Mouse (Mus musculus) adipocyte (in vitro differentiated cells): Measurements from ENCODE around the gene Efcab12.
"Not testable (repeated sequence)": the region's sequence is repeated elsewhere in the genome, so short reads cannot be mapped to it uniquely, and the experiment has no call there.

Experiments used
- DNase-seq: peaks from one replicate; pipeline ENCODE4 v3.0.0-alpha.2; 2016; ENCODE audit warnings: low spot score

The Efcab12 gene

DNA sequence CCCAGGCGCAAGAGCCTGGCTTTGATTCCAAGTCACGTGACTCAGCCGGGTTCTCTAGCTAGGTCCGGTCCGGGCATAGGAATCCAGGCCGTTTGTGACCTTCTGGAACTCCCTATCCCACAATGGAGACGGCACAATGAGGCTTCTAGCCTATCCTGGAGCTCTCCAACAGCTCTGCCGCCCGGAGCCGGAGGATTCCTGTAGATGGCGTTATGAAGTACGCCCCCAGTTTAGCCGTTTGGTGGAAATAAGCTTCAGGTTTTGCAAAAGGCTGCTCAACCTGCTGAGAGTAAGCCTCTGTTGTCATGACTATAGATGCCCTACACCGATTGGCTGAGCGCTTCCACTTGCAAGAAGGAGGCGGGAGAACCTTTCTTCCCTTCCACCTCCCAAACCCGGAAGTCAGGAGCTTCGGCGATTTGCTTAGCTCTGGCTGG lies at the start of gene Efcab12:
Efcab12 (minus strand) TSS at position 252 of the 437 bp plus-strand sequence.
- no peak for DNase-seq

DNA sequence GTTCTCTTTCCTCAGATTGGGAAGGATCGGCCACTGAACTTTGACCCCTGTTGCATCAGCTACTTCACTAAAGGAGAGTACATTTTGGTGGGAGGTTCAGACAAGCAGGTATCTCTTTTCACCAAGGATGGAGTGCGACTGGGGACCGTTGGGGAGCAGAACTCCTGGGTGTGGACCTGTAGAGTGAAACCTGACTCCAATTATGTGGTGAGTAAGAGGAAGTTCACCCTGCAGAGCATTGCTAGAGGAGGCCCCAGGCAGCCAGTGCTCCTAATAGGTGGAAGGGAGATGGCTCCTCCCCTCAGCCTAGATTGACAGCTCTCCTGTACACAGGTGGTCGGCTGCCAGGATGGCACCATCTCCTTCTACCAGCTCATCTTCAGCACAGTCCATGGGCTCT lies 48.7 kb upstream of the Efcab12 start:
- DNase-seq: no peak

DNA sequence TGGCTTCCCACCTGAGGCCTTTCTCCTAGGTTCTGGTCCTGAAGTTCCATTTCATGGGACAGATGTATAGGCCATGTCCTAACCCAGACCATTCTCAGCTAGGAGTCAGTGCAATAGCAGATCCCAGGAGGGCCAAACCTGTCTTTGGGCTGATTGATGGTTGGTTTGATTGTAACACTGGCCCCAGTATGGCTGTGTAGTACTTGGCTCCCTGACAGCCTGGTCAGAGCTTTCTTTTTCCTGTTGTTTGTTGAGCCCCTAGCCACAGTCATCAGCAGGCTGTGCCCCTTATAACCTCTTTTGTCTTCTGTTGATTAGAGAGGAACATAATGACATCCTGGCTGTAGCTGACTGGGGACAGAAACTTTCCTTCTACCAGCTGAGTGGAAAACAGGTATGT lies 45.8 kb upstream of the Efcab12 start:
- peak; percentile 65 for DNase-seq

DNA sequence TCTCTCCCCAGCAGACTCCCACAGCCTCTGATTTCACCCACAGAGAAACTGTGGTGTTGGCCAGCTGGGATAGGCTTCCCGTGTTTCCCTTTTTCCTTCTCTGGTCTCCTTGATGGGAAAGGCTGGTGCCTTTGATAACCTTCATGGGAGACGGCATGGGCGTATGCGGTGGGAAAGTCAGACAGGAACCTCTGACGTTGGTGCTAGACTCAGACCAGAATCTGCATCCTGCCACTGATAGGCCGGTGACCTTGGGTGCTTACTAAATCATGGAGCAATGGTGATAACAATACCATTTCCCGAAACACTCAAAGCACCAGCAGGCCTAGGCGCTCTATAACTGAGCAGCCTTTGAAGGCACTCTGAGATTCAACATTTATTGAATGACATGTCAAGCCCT lies 42.5 kb upstream of the Efcab12 start:
- DNase-seq: no peak

DNA sequence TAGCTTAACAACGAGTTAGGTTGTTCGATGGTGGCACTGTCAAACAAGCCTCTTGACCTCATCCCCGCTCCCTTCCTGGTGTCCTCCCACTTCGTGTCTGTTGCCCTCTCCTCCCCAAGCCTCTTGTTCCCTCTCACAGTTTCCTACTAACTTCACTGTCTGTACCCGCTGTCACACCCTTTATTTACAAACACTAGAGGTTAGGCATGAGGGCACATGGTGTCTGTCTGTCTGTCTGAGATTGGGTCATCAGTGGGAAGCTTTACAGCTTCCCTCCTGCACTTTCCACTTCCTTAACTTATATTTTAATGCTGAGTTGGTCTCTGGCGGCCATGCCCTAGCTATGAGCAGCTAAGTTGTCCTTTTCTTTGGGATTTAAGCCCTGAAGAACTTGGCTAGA lies 41.5 kb upstream of the Efcab12 start:
- DNase-seq: peak; percentile 8

DNA sequence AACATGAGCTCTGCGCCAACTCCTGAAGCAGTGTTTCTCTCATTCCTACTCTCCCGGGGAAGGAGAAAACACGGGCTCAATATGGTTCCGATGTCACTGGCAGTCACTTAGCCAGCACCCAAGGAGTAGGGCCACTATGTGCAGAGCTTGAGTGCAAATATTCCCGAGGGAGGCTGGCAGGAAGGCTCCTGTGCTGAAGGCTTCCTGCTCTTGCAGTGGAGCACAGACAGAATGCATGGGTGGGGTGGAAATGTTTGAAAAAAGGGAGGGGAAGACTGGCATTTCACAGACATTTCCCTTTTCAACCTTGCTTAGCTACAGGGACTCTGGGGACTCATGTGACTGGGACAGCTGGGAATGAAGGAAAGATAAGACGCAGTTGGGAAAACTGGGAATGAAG lies 40.5 kb upstream of the Efcab12 start:
- peak; percentile 11 for DNase-seq

DNA sequence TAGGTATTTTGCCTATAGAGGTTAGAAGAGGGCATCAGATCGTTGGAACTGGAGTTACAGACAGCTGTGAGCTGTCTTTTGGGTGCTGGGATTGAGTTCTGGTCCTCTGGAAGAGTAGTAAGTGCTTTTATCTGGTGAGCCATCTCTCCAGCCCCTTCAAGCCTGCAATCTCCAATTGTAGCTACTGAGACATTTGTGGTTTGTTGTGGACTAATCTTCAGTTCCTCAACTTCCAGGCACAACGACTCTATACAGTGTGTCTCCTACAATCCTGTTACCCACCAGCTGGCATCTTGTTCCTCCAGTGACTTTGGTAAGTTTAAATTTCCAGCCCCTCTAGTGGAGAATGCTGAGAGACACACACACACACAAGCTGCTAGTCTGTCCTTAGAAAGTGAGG lies 39.0 kb upstream of the Efcab12 start:
- no peak for DNase-seq

DNA sequence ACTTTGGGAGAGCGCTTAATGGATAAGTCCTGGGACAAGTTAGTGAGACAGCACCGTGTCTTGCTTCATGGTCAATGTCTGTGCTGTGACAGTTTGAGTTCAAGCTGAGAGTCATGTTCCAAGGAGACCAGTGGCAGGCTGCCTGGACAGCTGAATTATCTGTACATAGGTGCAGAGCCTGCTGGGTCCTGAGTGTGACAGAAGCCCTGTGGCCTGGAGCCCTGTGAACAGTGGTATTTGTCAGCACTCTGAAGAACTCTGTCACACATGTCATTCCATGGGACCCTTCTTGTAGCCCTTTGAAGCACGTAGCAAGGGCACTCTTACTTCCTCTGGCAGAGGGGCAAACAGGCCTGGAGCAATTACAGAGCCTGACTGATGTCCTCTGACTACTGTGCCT lies 33.1 kb upstream of the Efcab12 start:
- DNase-seq: not testable (repeated sequence)

DNA sequence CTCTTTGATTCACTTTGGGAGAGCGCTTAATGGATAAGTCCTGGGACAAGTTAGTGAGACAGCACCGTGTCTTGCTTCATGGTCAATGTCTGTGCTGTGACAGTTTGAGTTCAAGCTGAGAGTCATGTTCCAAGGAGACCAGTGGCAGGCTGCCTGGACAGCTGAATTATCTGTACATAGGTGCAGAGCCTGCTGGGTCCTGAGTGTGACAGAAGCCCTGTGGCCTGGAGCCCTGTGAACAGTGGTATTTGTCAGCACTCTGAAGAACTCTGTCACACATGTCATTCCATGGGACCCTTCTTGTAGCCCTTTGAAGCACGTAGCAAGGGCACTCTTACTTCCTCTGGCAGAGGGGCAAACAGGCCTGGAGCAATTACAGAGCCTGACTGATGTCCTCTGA lies 28.9 kb upstream of the Efcab12 start:
- DNase-seq: not testable (repeated sequence)

DNA sequence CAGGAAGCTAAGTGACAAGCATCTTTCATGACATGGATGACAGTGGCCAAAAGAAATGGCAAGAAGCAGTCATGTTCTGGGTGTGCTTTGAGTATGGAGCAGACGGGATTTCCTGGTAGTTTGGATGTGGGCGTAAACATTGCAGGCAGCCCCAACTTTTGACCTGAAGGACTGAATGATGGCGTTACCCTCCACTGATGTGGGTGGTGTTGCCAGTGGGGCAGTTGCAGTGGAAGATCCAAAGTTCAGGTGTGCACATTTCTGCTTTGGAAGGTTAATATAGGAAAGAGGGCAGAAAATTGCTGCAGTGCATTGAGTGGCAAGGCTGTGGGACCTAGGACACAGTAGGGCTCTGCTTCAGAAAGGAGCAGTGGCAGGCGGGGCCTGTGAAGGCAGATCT lies 27.0 kb upstream of the Efcab12 start:
- no peak for DNase-seq

DNA sequence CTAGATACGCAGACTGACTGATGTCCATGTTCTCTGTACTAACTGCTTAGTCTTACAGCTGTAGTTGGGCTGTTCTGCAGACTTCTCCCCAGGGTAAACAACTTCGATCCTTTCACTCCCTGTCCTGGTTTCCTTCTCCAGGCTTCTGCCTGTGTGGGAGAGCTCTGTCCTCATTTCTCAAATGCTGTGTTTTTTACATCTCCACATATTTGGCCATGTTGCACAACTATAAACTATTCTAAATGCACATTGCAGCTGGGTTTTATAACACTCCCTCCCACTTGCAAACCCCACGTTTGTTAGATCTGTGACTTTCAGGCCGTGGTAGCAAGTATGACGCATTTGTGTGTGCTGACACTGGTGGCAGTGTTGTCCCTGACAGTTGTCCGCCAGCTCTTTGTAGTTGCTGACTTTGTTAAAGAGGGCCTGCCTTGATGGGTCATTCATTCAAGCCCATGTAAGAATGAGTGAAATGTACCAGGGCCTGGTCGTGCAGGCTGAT lies 25.2 kb upstream of the Efcab12 start:
- DNase-seq: peak; percentile 85

DNA sequence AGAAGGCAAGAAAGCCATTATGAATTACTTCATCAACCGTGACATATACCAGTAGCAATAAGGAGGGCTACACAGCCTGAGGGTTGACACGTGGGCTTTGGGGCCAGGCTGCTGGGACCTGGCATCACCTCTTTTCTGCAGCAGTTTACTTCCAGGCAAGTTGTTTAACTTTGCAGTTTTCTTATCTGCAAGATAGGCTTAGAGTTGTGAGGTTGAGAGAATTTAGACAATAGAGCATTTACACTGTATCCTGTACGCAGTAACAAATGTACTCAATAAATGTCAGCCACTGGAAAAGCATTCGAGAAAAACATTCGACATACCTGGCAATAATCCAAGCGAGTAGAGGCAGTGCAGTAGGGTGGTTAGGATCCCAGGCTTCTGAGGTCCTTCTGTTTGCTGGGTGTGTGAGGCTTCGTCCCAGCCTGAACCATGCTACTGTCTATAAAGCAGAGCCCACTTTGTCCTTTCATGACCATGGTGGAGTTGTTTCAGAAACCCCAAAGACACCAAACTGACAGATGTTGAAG lies 21.9 kb upstream of the Efcab12 start:
- DNase-seq: peak; percentile 53

DNA sequence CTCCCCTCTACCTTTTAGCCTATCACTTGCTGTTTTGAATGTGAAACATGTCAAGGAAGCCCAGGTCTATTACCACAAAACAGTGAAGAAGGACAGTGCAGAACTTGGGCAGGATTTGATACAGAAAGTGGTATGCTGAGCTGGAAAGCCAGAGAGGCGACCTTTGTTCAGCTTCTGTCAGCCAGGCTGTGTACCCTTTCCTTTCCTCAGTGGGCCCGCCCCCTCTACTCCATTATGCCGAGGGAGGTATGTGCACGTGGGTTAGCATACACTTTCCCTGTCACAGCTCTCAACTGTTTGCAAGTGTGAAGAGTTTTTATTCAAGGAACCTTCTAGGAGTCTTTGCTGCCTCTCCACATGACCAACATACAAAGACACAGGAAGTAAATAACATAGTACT lies 21.0 kb upstream of the Efcab12 start:
- peak; percentile 48 for DNase-seq

DNA sequence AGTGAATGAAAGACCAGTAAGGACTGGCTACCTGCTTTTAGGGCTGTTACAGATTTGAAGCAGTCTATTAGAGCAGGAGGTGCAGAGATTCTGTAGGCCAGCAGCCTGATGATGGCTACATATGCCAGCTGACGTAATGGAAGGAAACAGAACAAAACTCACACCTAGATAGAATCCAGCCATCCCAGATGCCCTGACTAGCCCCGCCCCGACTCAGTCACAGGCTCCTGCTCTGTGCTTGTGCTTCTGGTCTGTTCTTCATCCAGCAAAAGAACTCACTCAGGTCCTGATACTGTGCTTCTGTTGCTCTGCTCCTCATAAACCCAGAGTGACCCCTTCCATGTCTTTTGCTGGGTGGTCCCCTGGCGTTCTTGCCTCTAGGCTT lies 18.1 kb upstream of the Efcab12 start:
- DNase-seq: no peak

DNA sequence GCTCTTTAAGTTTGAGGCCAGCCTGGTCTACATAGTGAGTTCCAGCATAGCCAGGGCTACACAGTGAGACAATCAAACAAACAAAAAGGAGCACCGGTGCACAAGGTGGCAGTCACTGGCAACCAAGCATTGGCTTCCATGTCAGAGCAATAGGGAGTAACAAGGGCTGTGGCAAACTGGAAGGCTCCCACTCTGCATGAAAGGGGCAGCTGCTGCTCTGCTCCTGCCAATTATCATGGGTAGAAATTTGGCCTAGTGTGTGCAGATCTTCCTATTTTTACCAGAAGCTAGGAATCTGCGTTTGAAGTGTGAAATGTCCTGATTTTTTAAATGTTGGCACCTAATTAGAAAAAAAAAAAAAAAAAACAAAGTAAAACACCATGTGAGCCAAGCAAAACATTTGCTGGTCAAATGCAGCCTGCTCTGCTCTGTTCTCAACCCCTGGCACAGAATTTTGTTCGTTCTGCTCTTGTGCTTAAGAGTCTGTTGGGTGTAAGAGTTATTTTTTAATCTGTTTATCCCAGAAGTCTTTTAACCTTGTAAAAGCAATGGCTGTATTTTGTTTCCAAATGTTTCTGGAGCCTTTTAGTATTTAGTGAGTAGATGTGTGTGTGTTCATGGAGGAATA lies 17.6 kb upstream of the Efcab12 start:
- DNase-seq: peak; percentile 95

DNA sequence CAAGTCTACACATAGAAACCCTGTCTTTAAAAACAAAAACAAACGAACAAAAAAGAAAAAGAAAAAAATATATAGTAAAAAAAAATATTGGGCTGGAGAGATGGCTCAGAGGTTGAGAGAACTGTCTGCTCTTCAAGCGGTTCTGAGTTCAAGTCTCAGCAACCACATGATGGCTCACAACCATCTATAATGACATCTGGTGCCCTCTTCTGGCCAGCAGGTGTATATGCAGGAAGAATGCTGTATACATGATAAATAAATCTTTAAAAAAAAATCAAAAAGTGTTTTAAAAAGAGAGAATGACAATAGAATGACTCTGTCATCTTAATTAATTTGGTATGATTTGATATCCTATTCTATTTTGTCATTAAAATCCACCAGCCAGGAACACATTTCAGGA lies 16.2 kb upstream of the Efcab12 start:
- DNase-seq: peak; percentile 69

DNA sequence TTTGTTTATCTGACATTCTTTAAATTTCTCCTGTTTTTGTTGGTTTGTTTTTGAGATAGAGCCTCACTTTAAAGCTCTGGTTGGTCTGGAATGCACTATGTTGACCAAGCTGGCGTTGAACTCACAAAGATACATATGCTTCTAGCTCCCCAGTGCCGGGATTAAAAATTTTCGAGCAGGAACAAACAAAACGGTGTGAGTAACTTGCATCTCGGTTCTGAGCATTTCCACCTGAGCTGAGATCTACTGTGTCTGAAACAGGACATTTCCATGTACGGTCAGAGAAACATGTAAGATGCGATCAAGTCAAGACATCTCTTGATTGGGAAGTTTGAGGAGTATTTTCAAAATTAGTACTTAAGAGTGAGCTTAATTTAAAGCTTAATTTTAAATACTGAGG lies 15.8 kb upstream of the Efcab12 start:
- no peak for DNase-seq

DNA sequence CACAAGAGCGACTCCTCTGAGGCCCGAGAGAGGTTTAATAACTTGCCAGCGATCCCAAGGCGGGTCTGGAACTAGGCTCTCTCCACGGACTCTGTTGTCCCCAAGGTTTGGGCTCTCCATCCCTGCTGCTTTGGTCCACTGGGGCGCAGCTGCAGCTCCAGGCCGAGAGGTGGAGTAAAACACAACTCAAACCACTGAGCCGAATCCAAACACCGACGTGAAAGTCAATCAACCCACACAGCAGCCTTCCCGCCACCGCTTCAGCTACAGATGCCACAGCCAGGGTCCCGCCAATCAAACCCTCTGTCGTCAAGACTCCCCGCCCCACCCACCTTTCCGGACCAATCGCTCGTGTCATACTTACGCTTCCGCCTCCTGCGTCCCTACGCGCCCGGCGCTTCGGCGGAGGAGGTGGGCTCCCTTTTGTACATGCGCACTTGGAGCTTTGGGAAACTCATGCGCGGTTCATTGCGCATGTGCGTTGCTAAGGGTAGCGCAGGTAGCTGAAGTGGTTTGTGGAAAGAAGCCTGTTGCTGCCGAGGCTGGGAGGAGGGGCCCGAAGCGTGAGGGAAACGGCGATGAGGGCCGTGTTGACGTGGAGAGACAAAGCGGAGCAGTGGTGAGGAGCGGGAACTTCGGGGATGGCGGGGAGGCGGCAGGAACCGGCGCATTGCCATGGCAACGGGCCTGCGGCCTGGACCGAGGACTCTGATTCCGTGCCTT lies 15.0 kb upstream of the Efcab12 start, which contains the start of the genes Mbd4 and Ift122:
Mbd4 (minus strand) TSS at position 281 of the 723 bp plus-strand sequence.
Ift122 (plus strand) TSS at position 380 of the 723 bp plus-strand sequence.
- DNase-seq: peak; percentile 100

DNA sequence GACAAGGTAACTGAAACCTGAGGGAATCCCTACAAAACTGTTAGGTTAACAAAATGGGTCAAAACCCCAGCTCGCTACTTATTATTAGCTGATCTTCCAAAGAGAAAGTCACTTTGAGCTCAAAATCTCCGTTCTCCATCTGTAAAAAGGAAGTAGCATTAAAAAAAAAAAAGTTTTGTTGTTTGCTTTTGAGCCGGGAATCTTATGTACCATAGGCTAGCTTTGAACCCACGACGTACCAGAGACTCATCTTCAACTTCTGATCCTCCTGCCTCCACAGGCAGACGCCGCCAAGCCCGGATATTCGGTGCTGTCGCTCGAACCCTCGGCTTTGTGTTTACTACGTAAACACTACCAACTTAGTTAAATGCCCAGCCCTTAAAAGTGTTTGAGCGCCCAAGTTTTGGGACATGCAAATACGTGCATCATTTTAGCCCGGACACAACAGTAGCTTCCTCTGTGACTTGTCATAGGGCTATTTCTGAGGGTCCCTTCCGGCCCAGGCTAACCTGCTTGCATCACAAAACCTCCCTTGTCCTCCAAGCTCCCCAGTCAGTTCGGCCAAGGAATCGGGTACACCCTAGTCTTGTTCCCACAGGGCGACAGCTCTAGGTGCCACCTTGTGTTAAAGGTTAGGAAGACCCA lies 14.4 kb upstream of the Efcab12 start:
- no peak for DNase-seq

DNA sequence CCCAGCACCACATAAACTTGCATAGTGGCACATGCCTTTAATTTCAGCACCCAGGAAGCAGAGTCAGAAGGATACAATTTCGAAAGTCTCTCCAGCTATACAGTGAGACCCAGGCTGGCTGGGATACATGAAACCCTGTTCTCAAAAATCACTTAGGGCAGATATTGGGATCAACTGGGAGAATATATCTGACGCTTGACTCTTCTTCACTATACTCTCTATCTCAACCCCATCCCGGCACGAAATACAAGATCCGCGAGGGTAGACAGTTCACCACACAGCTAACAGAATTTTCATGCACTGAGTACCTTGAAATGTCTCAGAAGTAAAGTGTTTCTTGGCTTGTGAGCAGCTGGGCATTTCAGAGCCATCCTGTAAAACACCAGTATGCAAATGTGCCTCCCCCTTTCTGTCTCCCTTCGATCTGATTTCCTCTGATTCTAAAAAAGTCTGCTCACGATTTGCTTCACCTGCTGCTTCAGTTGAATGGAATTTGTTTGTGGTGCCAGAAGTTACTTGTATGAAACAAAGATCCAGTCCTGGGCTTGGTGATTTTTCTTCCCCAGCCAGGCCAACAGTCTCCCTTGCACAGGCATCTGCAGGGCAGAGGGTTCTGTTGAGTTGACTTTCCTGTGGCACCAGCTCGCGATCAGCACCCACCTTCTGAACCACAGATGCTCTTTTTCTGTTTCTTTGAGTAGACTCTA lies 10.5 kb upstream of the Efcab12 start:
- no peak for DNase-seq

DNA sequence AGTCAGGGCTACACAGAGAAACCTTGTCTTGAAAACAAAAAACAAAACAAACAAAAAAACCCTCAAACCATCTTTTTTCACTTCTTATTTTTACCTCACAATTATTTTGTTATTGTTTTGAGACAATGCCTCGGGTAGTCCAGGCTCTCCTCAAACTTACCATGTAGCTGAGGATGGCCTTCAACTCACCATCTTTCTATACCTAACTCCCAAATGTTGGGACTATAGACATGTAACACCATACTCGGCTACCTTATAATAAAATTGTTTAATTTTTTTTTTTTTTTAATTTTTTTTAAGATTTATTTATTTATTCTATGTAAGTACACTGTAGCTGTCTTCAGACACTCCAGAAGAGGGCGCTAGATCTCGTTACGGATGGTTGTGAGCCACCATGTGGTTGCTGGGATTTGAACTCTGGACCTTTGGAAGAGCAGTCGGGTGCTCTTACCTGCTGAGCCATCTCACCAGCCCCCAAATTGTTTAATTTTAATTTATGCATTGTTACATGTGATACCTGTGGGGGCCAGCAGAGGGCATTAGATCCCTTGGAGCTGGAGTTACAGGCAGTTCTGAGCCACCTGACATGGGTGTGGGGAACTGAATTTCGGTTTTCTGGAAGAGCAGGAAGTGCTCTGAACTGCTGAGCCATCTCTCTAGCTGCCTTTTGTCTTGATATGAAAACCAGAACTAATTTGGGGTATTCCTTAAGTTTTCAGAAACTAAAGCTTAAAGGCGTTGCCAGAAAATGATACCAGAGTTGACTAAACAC lies 8.6 kb upstream of the Efcab12 start:
- DNase-seq: peak; percentile 81
